Mouse (Mus musculus) cortical plate, adult 2 months (tissue): ENCODE measurements around the gene Tspan32. TPM values are rescaled to one million over a fixed set of nuclear protein-coding genes. Genes with fewer than 3 reads are reported as not detected.

Experiments
- H3K27ac ChIP-seq: fragments of 200-500 bp; 2 replicates; pipeline ENCODE4 v1.5.1; 2012; ENCODE audit warnings: low read length, control low read depth, inconsistent platforms; ENCODE audit not compliant: insufficient read depth
- H3K4me1 ChIP-seq: fragments of 200-500 bp; 2 replicates; pipeline ENCODE4 v1.6.1; 2011; ENCODE audit warnings: low read length; ENCODE audit not compliant: control insufficient read depth, insufficient read depth
- H3K4me3 ChIP-seq: fragments of 200-500 bp; 2 replicates; pipeline ENCODE4 v1.5.1; 2011; ENCODE audit warnings: mild to moderate bottlenecking, low read length, control low read depth; ENCODE audit not compliant: insufficient read depth
- CTCF ChIP-seq: fragments of 200-500 bp; IDR thresholded peaks from 2 replicates; pipeline ENCODE4 v1.5.1; 2011; ENCODE audit warnings: mild to moderate bottlenecking, control low read depth, low read length; ENCODE audit not compliant: insufficient read depth; ENCODE audit errors: extremely low read depth
- POLR2A ChIP-seq: fragments of 200-500 bp; IDR thresholded peaks from 2 replicates; pipeline ENCODE4 v1.6.1; 2011; ENCODE audit warnings: mild to moderate bottlenecking, low read length, control low read depth; ENCODE audit not compliant: insufficient read depth; ENCODE audit errors: extremely low read depth
- polyA plus RNA-seq: library from polyadenylated mRNA; depleted of rRNA; stranded (reverse); fragments of >200 nt; gene quantifications from 2 replicates; pipeline ENCODE4 v1.2.3, GENCODE M21; 2012

The Tspan32 gene
- polyA plus RNA-seq, 1 experiment = 0.44 TPM

GRCm38 (mm10) chr7:143015755-143016423 is 11.0 kb downstream of the Tspan32 start:
- no peak for TF ChIP-seq CTCF
- no peak for TF ChIP-seq POLR2A
- no peak overlapping the region for H3K27ac ChIP-seq
- no peak overlapping the region for H3K4me3 ChIP-seq
- 0 out of 2 replicates have a peak, but pooled peaks cover 2% of the 10 kb centered on the region for H3K4me1 ChIP-seq

- Histone ChIP-seq H3K4me3 (no peak overlapping the region), H3K27ac (no peak overlapping the region), H3K4me1 (0 out of 2 replicates have a peak, but pooled peaks cover 2% of the 10 kb centered on the region)
- TF ChIP-seq POLR2A (no peak), CTCF (no peak)
These were observed 11.7 kb downstream of the Tspan32 start for GRCm38 (mm10) chr7:143016424-143017142.

DNA sequence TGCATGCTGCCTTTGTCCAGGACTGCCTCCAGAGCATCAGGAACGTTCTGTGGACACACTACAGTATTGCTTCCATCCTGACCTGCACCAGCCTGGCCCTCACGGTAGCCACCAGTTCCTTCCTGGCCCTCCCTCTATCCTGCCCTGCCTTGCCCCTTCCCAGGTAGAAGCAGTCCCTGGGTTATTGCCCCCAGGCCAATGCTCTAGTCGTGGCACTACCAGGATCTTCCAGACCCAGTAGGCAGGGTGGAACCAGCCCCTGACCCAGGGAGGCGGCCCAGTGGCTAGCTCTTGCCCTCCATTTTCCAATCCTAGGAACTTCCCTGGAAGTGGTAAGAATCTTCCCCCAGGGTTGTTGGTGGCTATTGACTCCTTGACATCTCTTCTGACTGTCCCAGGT is 12.3 kb downstream of the Tspan32 start:
- Histone ChIP-seq H3K4me3 (no peak overlapping the region), H3K4me1 (0 out of 2 replicates have a peak, but pooled peaks cover 2% of the 10 kb centered on the region), H3K27ac (no peak overlapping the region)
- TF ChIP-seq CTCF (no peak), POLR2A (no peak)

DNA sequence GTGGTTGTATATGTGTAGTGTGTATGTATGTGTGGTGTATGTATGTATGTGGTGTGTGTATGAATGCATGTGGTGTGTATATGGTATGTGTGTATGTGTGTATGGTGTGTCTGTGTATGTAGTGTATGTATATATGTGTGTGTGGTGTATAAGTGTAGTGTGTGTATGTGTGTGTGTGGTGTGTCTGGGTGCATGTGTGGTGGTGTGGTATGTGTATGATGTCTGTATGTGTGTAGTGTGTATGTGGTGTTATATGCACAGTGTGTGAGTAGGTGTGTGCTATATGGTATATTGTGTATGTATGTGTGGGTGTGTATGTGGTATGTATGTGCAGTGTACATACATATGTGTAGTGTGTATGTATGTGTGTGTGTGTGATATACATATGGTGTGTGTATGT is 15.2 kb downstream of the Tspan32 start:
- H3K4me1 ChIP-seq = no peaks in the 10 kb centered on the region
- TF ChIP-seq CTCF (no peak), POLR2A (no peak)
- no peak overlapping the region for H3K27ac ChIP-seq
- no peak overlapping the region for H3K4me3 ChIP-seq

GRCm38 (mm10) chr7:143020764-143021163 is 15.9 kb downstream of the Tspan32 start:
- no peak overlapping the region for H3K27ac ChIP-seq
- H3K4me1 ChIP-seq = no peaks in the 10 kb centered on the region
- H3K4me3 ChIP-seq = no peak overlapping the region
- no peak for TF ChIP-seq POLR2A
- no peak for TF ChIP-seq CTCF

DNA sequence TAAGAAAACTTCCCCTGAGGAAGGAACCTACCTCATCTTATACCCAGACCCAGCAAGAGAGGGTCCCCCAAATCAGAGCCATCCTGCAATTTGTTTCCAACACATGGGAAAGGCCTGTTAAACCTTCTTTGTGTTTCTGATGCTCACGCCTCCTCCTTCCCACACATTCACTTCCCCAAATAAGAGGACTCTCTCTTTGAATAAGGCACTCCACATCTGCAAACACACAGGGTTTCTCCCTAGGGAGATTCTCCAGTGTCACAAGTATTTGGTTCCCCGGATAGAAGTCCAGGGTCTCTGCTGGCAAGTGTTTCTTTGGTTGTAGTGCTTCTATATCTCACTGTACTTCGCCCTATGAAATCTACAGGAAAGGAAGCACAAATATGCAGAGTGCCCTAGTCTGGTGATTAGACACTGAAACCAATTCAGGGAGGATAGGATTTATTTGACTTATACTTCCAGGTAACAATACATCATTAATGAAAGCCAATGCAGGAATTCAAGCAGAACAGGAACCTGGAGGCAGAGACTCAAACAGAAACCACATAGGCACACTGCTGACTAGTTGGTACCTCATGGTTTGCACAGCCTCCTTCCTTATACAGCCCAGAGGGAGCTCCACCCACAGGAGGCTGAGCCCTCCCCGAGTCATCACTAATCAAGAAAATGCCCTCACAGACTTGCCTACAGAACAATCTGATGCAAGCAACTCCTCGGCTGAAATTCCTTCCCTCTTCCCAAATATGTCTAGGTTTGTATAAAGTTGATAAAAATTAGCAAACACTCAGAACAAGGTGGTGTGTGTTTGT is 16.7 kb downstream of the Tspan32 start:
- TF ChIP-seq CTCF (no peak), POLR2A (no peak)
- H3K4me3 ChIP-seq = no peak overlapping the region
- H3K4me1 ChIP-seq = no peaks in the 10 kb centered on the region
- H3K27ac ChIP-seq = no peak overlapping the region

DNA sequence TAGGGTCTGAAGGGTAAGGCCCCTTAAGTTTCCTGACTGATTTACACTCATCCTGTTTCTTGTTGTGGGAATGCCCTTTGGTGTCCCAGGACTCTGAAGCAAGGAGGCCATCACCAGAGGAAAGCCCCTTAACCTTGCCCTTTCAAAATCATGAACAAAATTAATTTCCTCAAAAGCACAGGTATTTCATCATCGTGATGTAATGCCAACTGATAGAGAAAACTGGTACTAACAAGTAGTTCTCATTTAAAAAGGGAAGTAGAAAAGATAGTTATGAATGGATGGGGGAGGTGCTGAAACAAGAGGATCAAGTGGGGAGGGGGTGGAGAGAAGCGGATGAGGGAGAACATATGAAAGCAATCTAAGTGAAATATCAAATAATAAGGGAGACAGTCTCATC is 18.7 kb downstream of the Tspan32 start:
- Histone ChIP-seq H3K4me1 (no peaks in the 10 kb centered on the region), H3K27ac (no peak overlapping the region), H3K4me3 (no peak overlapping the region)
- TF ChIP-seq CTCF (no peak), POLR2A (no peak)

DNA sequence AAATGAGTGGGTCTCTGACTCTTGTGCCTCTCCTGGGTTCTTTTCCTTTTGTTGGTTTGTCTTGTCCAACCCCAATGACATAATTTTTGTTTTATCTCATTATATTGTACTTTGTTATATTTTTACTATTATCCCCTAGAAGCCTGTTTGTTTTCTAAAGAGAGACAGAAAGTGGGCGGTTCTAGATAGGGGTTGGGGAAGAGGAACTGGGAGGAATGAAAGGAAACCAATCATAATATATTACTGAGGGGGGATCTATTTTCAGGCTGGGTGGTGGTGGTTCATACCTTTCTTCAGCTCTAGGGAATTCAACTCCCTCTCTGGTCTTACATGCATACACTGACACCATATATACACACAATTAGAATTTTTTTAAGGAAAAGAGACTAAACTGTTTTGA is 19.4 kb downstream of the Tspan32 start:
- H3K4me3 ChIP-seq = no peak overlapping the region
- no peak overlapping the region for H3K27ac ChIP-seq
- no peak for TF ChIP-seq POLR2A
- TF ChIP-seq CTCF = no peak
- no peaks in the 10 kb centered on the region for H3K4me1 ChIP-seq

DNA sequence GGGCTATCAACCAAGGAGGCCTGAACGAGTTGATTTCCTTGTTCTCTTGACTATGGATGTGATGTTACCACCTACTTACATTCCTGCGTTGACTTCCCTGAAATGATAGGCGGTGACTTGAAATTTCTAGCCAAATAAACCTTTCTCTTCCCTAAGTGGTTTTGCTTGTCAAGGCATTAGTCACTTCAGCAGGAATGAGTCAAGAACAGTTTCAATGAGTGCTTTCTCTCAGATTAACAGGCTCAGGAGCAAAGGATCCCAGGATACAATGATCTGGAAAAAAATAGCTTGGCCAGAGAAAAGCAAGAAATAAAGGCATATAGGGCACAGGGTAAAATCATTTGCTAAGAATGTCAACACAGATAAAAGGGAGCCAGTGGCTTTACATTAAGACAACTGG is 20.6 kb downstream of the Tspan32 start:
- TF ChIP-seq CTCF = no peak
- Histone ChIP-seq H3K4me1 (no peaks in the 10 kb centered on the region), H3K27ac (no peak overlapping the region), H3K4me3 (no peak overlapping the region)
